Mouse (Mus musculus): ENCODE data around the gene Zfp652. TPM values are rescaled to one million over a fixed set of nuclear protein-coding genes. Genes with fewer than 3 reads are reported as not detected.
A peak's percentile ranks its signal among the peaks of the same experiment; 100 is the strongest.
"Not testable (repeated sequence)": the region's sequence is repeated elsewhere in the genome, so short reads cannot be mapped to it uniquely, and the experiment has no call there.

The Zfp652 gene
- 23.7 and 24.5 TPM in 2 replicates for polyA plus RNA-seq (2016; fragmentation: Nextera tagmentation; extraction: Ambion mirVana)

DNA sequence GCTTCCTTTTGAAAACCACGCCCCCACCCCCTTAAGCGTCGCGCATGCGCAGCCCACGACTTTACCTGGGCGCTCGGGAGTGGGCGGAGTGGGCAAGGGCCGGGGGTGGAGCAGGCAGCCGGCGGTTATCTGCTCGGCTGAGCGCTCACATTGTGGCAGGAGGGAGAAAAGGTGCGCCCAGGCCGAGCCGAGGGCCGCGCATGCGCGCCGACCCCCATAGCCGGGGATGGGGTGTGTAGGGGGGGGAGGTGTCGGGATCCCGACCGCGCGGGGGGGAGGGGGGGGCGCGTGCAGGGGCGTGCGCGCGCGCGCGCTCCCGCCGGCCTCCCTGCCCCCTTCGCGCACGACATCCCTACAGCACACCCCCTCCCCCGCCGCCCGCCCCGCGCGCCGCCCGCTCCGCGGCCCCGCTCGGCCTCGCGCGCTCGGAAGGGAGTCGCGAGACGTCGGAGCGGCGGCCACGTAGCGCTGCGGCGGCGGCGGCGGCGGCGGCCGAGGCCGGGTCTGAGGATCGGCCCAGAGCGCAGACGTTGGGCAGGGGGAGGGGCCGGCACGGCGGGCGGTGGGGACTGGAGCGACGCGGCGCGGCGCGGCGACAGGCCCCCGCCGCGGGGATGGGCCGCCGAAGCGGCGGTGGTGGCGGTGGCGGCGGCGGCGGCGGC lies at the start of gene Zfp652:
TSS of gene Zfp652 (plus strand) at position 111 of the 662 bp plus-strand sequence.
- peaks cover 31% of the 10 kb centered on the region for H3K4me1 ChIP-seq
- H3K9me3 ChIP-seq: no peaks in the 10 kb centered on the region
- WGBS: under 1% methylated on average over 30 of the region's 103 CpGs
- no peaks in the 10 kb centered on the region for H3K36me3 ChIP-seq
- peak within 1 kb of the TSS; percentile 93 for H3K4me3 ChIP-seq
- peak; percentile 88 for ATAC-seq (ENCODE audit: insufficient number of reproducible peaks, insufficient read depth, low FRiP score, low TSS enrichment)
- H3K27me3 ChIP-seq: no peaks in the 10 kb centered on the region
- peak within 1 kb of the TSS; percentile 98 for H3K27ac ChIP-seq
- H3K4me2 ChIP-seq (replicated peaks): peak within 1 kb of the TSS; percentile 94
- peak within 1 kb of the TSS; percentile 98 for H3K9ac ChIP-seq

DNA sequence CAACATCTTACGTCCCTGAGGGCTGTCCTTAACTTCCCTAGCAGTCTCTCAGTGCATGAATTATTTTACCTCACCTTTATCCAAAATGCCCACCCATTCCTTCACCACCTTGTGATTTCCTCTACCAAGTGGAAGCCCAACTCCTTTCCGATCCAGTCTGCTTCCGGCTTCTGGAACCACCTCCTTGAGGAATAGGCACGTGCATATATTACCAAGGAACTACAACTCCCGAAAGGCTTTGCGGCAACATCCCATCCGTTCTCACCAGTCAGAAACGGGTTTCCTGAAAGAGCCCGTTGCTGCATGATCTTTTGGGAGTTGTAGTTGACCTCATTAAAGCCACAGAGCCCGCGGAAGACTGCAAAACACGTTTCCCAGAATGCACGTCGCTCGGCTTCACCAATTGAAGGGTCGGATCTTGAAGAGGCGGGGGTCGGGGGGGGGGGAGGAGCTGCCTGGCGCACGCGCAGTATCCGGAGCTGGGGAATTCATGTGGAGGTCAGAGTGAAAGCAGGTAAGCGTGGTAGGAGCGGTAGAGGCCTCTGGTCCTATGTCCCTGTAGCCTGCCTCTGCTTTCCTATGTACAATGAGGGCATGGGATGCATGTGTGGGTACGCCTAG lies 45.8 kb upstream of the Zfp652 start, which contains the start of gene Phb:
TSS of gene Phb (plus strand) at position 429 of the 621 bp plus-strand sequence.
- H3K27ac ChIP-seq: peak within 1 kb of the TSS; percentile 36; the same call in 1 of the 2 replicates
- peak within 1 kb of the TSS; percentile 67 for H3K9ac ChIP-seq
- ATAC-seq (ENCODE audit: insufficient number of reproducible peaks, insufficient read depth, low FRiP score, low TSS enrichment): peak; percentile 93
- peaks cover 6% of the 10 kb centered on the region for H3K4me1 ChIP-seq
- H3K4me3 ChIP-seq: peak within 1 kb of the TSS; percentile 74
- no peaks in the 10 kb centered on the region for H3K27me3 ChIP-seq
- 1% methylated on average over 25 of the region's 25 CpGs for WGBS
- peaks cover 26% of the 10 kb centered on the region for H3K36me3 ChIP-seq
- peak within 1 kb of the TSS; percentile 72 for H3K4me2 ChIP-seq (replicated peaks)
- no peaks in the 10 kb centered on the region for H3K9me3 ChIP-seq

DNA sequence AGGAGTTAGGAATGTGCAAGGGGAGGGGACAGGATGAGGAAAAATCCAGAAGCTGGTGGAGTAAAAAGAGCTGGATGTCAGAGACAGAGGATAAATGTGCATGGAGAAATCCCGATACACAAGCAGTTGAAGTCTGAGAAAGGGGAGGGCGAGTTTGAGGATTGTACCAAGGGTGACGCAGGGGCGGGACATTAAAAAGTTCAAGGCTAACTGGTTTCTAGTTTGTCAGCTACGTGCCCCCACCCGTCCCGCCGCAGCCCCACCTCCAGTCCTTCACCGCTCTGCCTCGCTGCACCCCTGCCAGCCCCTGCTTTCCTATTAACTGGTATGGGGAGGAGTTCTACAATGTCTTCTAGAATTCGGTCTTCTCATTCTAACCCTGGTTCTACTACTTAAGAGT lies 45.3 kb upstream of the Zfp652 start:
- peak overlapping the region; percentile 36; the same call in 1 of the 2 replicates for H3K27ac ChIP-seq
- peak overlapping the region; percentile 72 for H3K4me2 ChIP-seq (replicated peaks)
- H3K4me3 ChIP-seq: peak overlapping the region; percentile 74
- H3K36me3 ChIP-seq: peaks cover 31% of the 10 kb centered on the region
- H3K4me1 ChIP-seq: peaks cover 6% of the 10 kb centered on the region
- ATAC-seq (ENCODE audit: insufficient number of reproducible peaks, insufficient read depth, low FRiP score, low TSS enrichment): no peak
- H3K27me3 ChIP-seq: no peaks in the 10 kb centered on the region
- no peaks in the 10 kb centered on the region for H3K9me3 ChIP-seq
- 2% methylated on average over 11 of the region's 11 CpGs for WGBS
- peak overlapping the region; percentile 67 for H3K9ac ChIP-seq

DNA sequence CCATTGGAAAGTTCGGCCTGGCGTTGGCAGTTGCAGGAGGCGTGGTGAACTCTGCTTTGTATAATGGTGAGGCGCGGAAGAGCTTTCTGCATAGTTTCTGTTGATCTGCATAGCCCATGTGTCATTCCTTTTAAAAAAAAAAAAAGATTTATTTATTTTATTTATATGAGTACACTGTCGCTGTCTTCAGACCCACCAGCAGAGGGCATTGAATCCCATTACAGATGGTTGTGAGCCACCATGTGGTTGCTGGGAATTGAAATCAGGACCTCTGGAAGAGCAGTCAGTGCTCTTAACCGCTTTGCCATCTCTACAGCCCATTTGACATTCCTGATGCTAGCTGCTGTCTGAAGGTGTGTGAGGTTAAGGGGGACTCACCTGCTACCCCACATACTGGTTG lies 44.4 kb upstream of the Zfp652 start:
- Histone ChIP-seq H3K4me3 (0 out of 2 replicates have a peak overlapping the region, but pooled peaks have one; percentile 74), H3K4me2 (replicated peaks) (peak overlapping the region; percentile 72; the same call in 1 of the 2 replicates), H3K36me3 (peaks cover 38% of the 10 kb centered on the region)
- H3K9ac ChIP-seq; H3K27ac ChIP-seq; ATAC-seq (ENCODE audit: insufficient number of reproducible peaks, insufficient read depth, low FRiP score, low TSS enrichment); H3K9me3 ChIP-seq; H3K4me1 ChIP-seq; H3K27me3 ChIP-seq: not testable (repeated sequence)
- WGBS: 92% methylated on average over 7 of the region's 7 CpGs

DNA sequence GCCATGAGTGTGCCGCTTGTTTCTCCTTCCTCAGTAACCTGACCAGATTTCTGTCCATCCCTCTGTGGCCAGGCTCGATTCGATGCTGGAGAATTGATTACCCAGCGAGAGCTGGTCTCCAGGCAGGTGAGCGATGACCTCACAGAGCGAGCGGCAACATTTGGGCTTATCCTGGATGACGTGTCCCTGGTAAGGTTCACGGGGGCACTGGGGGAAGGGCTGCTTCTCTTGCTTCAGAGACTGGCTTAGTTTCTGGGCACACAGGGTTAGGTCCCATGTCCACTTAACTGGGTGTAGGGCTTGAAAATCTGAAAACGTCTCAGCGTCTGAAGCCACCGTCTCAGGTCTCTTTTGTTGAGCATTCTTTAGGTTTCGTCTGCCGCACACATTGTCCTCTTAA lies 37.0 kb upstream of the Zfp652 start:
- Histone ChIP-seq H3K27me3 (no peaks in the 10 kb centered on the region), H3K36me3 (peaks cover 73% of the 10 kb centered on the region), H3K4me2 (replicated peaks) (no peak overlapping the region), H3K9ac (peak overlapping the region; percentile 19; the same call in 1 of the 2 replicates), H3K4me3 (no peak overlapping the region), H3K4me1 (peaks cover 23% of the 10 kb centered on the region), H3K27ac (peak overlapping the region; percentile 80), H3K9me3 (no peaks in the 10 kb centered on the region)
- no peak for ATAC-seq (ENCODE audit: insufficient number of reproducible peaks, insufficient read depth, low FRiP score, low TSS enrichment)
- 85% methylated on average over 14 of the region's 14 CpGs for WGBS

DNA sequence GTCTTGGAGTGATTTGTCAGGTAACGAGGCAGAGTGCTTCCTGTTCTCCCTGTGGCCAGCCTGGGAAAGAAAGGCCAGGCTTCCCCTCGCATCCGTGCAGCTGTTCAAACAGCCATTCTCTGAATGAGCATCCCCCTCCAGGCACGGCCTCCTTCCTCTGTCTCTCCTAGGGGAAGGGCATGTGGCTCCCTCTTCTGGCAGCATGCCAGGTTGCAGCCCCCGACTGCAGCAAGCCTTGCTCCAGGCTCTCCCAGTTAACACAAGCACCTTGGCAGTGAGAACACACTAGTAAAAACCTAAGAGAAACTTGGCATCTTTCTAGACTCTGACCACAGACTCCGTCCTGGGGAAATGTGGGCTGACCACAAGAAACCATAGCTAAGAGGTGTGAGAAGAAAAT lies 36.2 kb upstream of the Zfp652 start:
- Histone ChIP-seq H3K4me3 (no peak overlapping the region), H3K36me3 (peaks cover 71% of the 10 kb centered on the region), H3K27me3 (no peaks in the 10 kb centered on the region), H3K4me2 (replicated peaks) (no peak overlapping the region), H3K27ac (no peak overlapping the region; the same call in 1 of the 2 replicates), H3K4me1 (peaks cover 30% of the 10 kb centered on the region), H3K9ac (no peak overlapping the region), H3K9me3 (no peaks in the 10 kb centered on the region)
- 12% methylated on average over 6 of the region's 6 CpGs for WGBS
- peak; percentile 68; the same call in 1 of the 2 replicates for ATAC-seq (ENCODE audit: insufficient number of reproducible peaks, insufficient read depth, low FRiP score, low TSS enrichment)

DNA sequence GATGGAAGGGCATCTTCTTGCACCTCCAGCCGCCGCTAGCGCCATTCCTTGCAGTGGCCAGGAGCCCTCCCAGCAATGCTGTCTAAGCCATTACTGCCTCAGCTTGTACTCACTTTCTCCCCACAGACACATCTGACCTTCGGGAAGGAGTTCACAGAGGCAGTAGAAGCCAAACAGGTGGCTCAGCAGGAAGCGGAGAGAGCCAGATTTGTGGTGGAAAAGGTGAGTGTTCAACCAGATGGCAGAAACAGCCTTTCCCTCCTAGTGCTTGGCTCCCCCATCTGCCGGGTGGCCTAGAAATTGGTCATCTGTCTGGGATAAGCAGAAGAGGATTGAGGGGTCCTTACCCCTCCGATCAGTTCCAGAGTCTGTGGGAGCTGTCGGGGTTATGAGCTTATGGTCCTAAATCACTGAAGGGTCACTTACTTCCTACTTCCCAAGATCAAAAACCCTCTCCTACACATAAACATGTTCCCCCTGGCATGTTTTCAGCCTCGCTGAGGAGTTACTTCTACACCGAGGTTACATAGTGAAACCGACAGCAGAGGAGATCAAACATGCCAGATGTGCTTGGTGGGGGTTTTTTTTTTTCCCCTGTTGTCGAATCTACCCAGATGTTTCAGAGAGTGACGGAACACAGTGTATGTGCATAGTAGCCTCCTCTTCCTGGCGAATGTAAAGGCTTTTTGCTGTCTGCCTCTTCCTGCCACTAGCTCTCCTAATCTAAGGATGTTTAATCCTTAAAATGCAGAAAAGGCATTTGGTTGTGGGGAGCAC lies 34.4 kb upstream of the Zfp652 start:
- Histone ChIP-seq H3K9me3 (no peaks in the 10 kb centered on the region), H3K36me3 (peaks cover 56% of the 10 kb centered on the region), H3K27ac (0 out of 2 replicates have a peak overlapping the region, but pooled peaks have one; percentile 11), H3K27me3 (no peaks in the 10 kb centered on the region), H3K4me3 (no peak overlapping the region), H3K4me1 (peaks cover 41% of the 10 kb centered on the region), H3K4me2 (replicated peaks) (no peak overlapping the region), H3K9ac (no peak overlapping the region)
- ATAC-seq (ENCODE audit: insufficient number of reproducible peaks, insufficient read depth, low FRiP score, low TSS enrichment): no peak
- WGBS: 75% methylated on average over 14 of the region's 14 CpGs

DNA sequence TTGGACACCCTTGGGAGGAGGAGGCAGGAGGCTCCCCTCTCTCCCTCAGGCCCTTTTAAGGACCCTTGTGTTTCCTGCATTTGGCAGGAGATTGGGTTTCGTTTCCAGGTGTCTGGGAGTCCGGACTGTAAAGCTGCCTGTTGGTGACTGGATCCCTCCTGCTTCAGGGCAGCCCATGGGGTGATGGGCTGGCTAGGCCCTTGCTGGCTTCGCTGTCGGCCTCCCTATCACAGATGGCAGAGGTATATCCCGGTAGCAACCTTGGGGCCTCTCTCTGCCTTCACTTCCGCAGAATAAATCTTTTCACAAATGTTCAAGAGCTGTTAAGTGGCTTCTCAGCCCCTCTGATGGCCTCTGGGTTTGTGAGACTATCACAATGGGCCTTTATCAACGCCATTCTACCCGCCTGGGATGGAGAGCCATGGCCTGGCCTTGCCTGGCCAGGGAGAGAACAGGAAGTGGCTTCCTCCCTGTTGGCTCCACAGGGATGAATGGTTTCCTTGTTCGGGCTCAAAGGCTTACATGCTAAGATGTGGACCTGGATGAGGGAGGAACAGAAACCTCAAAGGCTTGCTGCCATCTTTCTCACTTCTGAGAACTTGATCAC lies 30.4 kb upstream of the Zfp652 start:
- H3K9me3 ChIP-seq: no peaks in the 10 kb centered on the region
- peak overlapping the region; percentile 72 for H3K27ac ChIP-seq
- H3K4me3 ChIP-seq: no peak overlapping the region
- 17% methylated on average over 9 of the region's 9 CpGs for WGBS
- H3K4me1 ChIP-seq: peaks cover 29% of the 10 kb centered on the region
- H3K27me3 ChIP-seq: no peaks in the 10 kb centered on the region
- peaks cover 36% of the 10 kb centered on the region for H3K36me3 ChIP-seq
- no peak for ATAC-seq (ENCODE audit: insufficient number of reproducible peaks, insufficient read depth, low FRiP score, low TSS enrichment)
- H3K9ac ChIP-seq: no peak overlapping the region
- H3K4me2 ChIP-seq (replicated peaks): no peak overlapping the region

DNA sequence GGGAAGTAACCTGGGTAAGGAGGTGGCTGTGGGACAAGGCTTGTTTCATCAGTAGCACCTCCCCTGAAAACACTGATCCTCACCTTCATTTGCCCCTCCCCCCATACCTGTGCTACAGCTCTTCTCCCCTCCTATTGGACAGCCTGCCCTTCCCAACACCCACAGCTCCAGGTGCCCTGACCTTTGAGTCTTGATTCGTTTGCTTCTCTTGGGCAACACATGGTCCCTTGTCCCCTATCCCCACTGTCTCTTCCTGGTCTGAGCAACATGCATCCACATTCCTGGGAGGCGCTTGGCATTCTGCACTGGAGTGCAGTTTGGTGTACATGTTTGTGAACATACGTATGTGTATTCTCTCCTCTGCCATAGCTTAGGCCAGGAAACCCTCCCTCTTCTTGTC lies 29.5 kb upstream of the Zfp652 start:
- Histone ChIP-seq H3K9me3 (no peaks in the 10 kb centered on the region), H3K4me3 (no peak overlapping the region), H3K27ac (no peak overlapping the region), H3K9ac (no peak overlapping the region), H3K36me3 (peaks cover 27% of the 10 kb centered on the region), H3K27me3 (no peaks in the 10 kb centered on the region), H3K4me2 (replicated peaks) (no peak overlapping the region), H3K4me1 (peaks cover 24% of the 10 kb centered on the region)
- ATAC-seq (ENCODE audit: insufficient number of reproducible peaks, insufficient read depth, low FRiP score, low TSS enrichment): no peak
- WGBS: 80% methylated on average over 3 of the region's 3 CpGs

DNA sequence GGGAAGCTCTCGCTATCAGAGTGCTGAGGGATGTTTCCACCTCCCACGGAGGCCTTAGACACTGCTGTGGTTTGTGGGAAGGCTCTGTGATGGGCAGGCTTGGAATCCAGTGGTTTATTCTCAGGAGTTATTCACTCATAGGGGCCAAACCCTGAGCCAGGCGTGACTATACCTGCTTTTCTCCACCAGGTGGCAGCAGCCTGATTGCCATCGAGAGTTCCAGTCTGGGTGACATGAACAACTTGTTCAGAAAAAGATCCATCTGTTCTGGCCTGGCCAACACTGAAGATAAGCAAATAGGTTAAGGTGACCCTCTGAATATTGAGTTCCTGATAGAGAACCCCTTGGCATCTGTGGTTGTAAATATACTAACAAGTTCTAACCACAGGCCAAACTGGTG lies 26.4 kb upstream of the Zfp652 start:
- Histone ChIP-seq H3K36me3 (0 out of 2 replicates have a peak, but pooled peaks cover 2% of the 10 kb centered on the region), H3K4me1 (peaks cover 16% of the 10 kb centered on the region), H3K9me3 (no peaks in the 10 kb centered on the region), H3K27ac (no peak overlapping the region), H3K9ac (no peak overlapping the region), H3K4me2 (replicated peaks) (no peak overlapping the region), H3K4me3 (no peak overlapping the region), H3K27me3 (no peaks in the 10 kb centered on the region)
- WGBS: 4% methylated on average over 4 of the region's 4 CpGs
- ATAC-seq (ENCODE audit: insufficient number of reproducible peaks, insufficient read depth, low FRiP score, low TSS enrichment): no peak

DNA sequence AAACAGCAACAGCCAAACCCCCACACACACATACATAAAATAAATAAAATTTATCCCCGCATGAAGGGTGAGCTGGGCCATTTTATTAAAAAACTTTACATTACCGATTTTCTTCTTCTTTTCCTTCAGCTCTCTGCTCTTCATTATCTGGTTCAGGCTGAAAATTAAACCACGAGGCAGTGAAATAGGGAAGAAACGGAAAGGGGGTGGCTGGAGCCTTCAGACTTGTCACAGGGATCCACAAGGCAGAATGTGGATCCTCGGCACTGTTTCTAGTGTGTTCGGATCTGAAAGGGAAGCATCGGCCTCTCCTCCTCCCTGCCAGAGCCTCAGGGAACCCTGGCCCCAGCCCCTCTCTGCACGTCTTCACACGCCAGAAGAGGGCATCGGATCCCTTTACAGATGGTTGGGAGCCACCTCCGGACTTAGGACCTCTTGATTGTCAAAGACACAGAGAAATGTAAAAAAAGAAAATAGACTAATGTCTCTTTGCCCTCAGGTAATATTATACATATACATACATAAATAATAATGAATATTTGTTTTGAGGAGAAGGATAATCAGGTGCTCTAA lies 25.3 kb upstream of the Zfp652 start:
- no peak for ATAC-seq (ENCODE audit: insufficient number of reproducible peaks, insufficient read depth, low FRiP score, low TSS enrichment)
- Histone ChIP-seq H3K4me1 (peaks cover 5% of the 10 kb centered on the region), H3K27ac (no peak overlapping the region), H3K9me3 (no peaks in the 10 kb centered on the region), H3K36me3 (no peaks in the 10 kb centered on the region), H3K27me3 (no peaks in the 10 kb centered on the region), H3K9ac (no peak overlapping the region), H3K4me3 (no peak overlapping the region), H3K4me2 (replicated peaks) (no peak overlapping the region)
- 29% methylated on average over 11 of the region's 11 CpGs for WGBS
